Mouse (Mus musculus): ENCODE data around the gene Olfr860.
"Not testable (repeated sequence)": the region's sequence is repeated elsewhere in the genome, so short reads cannot be mapped to it uniquely, and the experiment has no call there.

The Olfr860 gene

GRCm38 (mm10) chr9:19849647-19850046 lies at the start of gene Olfr860:
Gene Olfr860 (minus strand): TSS chr9:19849747.
- no peak for DNase-seq (ENCODE audit: low spot score in 2 of 2)

- DNase-seq (ENCODE audit: low spot score in 2 of 2) = no peak
These were observed 38.4 kb upstream of the Olfr860 start, which contains the start of gene Olfr862 for GRCm38 (mm10) chr9:19887904-19888303. Gene Olfr862 (minus strand): TSS chr9:19888004.

- not testable (repeated sequence) for DNase-seq (ENCODE audit: low spot score in 2 of 2)
These were observed 44.9 kb downstream of the Olfr860 start, which contains the start of gene Olfr859 for GRCm38 (mm10) chr9:19804606-19805005. Gene Olfr859 (plus strand): TSS chr9:19804906.

GRCm38 (mm10) chr9:19803000-19803399 lies 46.5 kb downstream of the Olfr860 start:
- no peak for DNase-seq (ENCODE audit: low spot score in 2 of 2)
